Mouse (Mus musculus) heart, postnatal 4 days (tissue): ENCODE results near the gene Fcgr2b. TPM values are rescaled to one million over a fixed set of nuclear protein-coding genes. Genes with fewer than 3 reads are reported as not detected.

Source experiments
- DNase-seq: peaks from one replicate; pipeline ENCODE4 v3.0.0; 2021
- total RNA-seq, 2 experiments: library from RNA; stranded (reverse); gene quantifications; 2 replicates each; pipeline ENCODE4 v1.2.3; 2021

The Fcgr2b gene
- total RNA-seq, 2 experiments from 2014 or later: 1.3 TPM

DNA sequence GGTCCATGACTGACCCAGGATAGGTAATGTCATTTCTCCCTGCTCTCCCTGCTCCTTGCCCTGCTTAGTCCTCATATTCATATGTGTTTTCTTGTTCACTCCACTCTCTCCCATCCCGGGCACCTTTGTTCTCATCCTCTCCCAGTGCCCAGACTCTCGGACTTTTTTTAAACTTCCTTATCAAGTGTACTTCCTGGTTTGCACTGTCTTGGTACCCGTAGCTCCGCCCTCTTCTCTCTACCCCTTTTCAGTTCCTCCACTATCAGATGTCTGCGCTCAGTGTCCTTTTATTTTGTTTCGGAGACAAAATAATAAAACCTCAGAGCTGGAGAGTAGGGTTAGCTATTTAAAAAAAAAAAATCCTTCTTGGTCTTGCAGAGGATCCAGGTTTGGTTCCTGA is 51.9 kb downstream of the Fcgr2b start:
- no peak for DNase-seq

GRCm38 (mm10) chr1:170919308-170919707 is 57.0 kb downstream of the Fcgr2b start:
- no peak for DNase-seq

- DNase-seq: peak; percentile 29
Measured at GRCm38 (mm10) chr1:170915657-170916056, 60.7 kb downstream of the Fcgr2b start.

DNA sequence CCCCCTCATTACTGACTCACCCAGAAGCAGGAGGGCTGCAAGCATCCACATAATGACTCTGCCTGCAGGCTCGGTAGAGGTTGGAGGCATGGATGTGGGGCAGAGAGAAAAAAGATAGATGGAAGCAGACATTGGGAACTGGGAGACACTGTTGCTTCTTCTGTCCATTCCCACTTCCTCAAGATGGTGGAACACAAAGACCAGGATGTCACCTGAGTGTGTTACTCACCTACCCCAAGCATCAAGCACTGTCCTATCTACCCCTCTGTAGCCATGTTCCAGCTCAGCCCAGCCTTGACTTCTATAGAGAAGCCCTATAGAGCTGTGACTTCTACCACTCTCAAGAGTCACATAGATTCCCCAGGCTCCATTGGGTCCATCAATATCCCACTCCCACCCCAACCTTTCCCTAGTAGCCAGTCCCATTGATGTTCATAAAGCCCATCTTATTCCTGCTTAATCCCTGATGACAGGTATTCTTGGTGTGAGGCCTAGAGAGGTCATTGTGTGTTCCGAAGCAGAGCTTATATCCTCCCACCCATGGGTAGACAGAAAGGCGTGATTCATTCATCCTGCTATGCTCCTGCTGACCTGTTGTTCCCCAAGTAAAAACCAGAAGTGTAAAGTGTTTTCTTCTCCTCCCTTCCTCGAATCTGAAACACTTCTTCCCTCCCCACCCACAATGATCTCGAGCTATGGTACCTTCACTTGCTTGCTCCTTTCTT is 63.3 kb downstream of the Fcgr2b start, which contains the start of gene Fcrlb:
TSS of gene Fcrlb (minus strand) at position 51 of the 725 bp plus-strand sequence.
- no peak for DNase-seq

GRCm38 (mm10) chr1:170911907-170912660 is 64.3 kb downstream of the Fcgr2b start:
- no peak for DNase-seq

Other genes starting within 250 kb of the Fcgr2b start
- 10 to 100 TPM; 41.2 to 41.6 TPM for gene Atf6, start 108.8 kb downstream of the Fcgr2b start, total RNA-seq
- under 1 TPM; 0.81 to 0.90 TPM for gene Gm26620, start 91.5 kb downstream of the Fcgr2b start, total RNA-seq
- 10 to 100 TPM; 14.3 to 16.3 TPM for gene Dusp12, start 91.0 kb downstream of the Fcgr2b start, total RNA-seq
- not detected for gene Fcrlb, start 63.6 kb downstream of the Fcgr2b start, total RNA-seq
- gene Fcrla, start 49.0 kb downstream of the Fcgr2b start, total RNA-seq: under 1 TPM; 0.31 to 0.34 TPM
- gene Fcgr4, start 42.4 kb upstream of the Fcgr2b start, total RNA-seq: under 1 TPM; 0.36 to 0.56 TPM
- gene Fcgr3, start 88.4 kb upstream of the Fcgr2b start, total RNA-seq: 1 to 10 TPM; 4.2 to 4.6 TPM
- gene Cfap126, start 137.4 kb upstream of the Fcgr2b start, total RNA-seq: 1 to 10 TPM in 1 of 2 experiments, under 1 TPM in 1; 0.64 to 1.5 TPM
- 100 to 1,000 TPM; 847 to 901 TPM for gene Sdhc, start 174.1 kb upstream of the Fcgr2b start, total RNA-seq
- 10 to 100 TPM in 1 of 2 experiments, 1 to 10 TPM in 1; 9.3 to 34.8 TPM for gene Mpz, start 174.2 kb upstream of the Fcgr2b start, total RNA-seq
- gene Pcp4l1, start 219.7 kb upstream of the Fcgr2b start, total RNA-seq: 100 to 1,000 TPM; 109 to 138 TPM
- not detected for gene Nr1i3, start 237.4 kb upstream of the Fcgr2b start, total RNA-seq
- 10 to 100 TPM; 79.9 to 85.2 TPM for gene Tomm40l, start 246.0 kb upstream of the Fcgr2b start, total RNA-seq
- gene Apoa2, start 248.5 kb upstream of the Fcgr2b start, total RNA-seq: 1 to 10 TPM; 1.7 to 1.8 TPM